Mouse (Mus musculus): ENCODE measurements around the gene Npc1l1. TPM values are rescaled to one million over a fixed set of nuclear protein-coding genes. Genes with fewer than 3 reads are reported as not detected.

Gene Npc1l1
- polyA plus RNA-seq, 1 experiment = 0.45 TPM

DNA sequence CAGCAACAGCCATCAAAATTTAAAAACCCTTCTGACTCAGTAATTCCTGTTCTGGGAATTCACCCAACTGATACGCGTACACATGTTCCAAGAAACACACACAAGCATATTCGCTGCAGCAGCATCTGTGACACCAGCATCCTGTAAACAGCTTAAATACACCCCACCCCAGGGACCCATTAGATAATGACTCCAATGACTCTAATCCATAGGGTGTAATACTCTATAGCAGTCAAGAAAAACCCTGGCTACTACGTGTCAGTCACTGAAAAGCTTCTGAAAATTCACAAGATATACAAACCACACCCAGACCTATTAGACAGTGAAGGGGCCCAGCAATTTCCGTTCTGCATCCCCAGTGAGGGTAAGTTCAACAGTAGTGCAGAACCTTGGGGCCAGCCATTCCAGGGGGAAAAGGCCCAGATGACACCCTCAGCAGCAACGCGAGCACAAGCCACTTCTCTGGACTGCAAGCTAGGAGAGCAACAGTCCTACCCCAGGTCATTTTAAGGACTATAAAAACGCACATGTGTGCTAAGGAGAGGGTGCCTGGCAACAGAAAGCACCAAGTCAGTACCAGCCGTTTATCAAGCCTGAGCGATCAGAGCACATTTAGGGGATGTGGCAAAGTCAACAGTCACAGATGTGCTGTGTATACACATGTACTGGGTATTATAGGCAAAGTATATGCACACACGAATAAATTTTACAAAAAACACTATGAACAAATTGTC is 45.6 kb downstream of the Npc1l1 start:
- TF ChIP-seq EP300 (IDR thresholded peaks at IDR 0.05; ENCODE audit: insufficient read depth, low read depth, low read length) (no peak), POLR2A (IDR thresholded peaks at IDR 0.05; ENCODE audit: insufficient read depth, low read length) (no peak), CTCF (IDR thresholded peaks at IDR 0.05; ENCODE audit: low read depth, low read length) (no peak)
- Histone ChIP-seq H3K27ac (ENCODE audit: insufficient read depth, low read length) (no peak overlapping the region), H3K27me3 (ENCODE audit: control insufficient read depth, insufficient read depth, low read length, poor library complexity, severe bottlenecking) (no peaks in the 10 kb centered on the region), H3K4me1 (ENCODE audit: control insufficient read depth, insufficient read depth, low read length) (peaks cover 6% of the 10 kb centered on the region), H3K9ac (ENCODE audit: low read depth, poor library complexity, severe bottlenecking) (no peak overlapping the region), H3K36me3 (ENCODE audit: control insufficient read depth, insufficient read depth, low read length, poor library complexity, severe bottlenecking) (no peaks in the 10 kb centered on the region), H3K4me3 (ENCODE audit: low read depth, low read length) (no peak overlapping the region), H3K9me3 (replicated peaks; ENCODE audit: control insufficient read depth, insufficient read depth, low read length, poor library complexity, severe bottlenecking) (no peaks in the 10 kb centered on the region)

GRCm38 (mm10) chr11:6183246-6183645 is 46.7 kb downstream of the Npc1l1 start:
- Histone ChIP-seq H3K36me3 (ENCODE audit: control insufficient read depth, insufficient read depth, low read length, poor library complexity, severe bottlenecking) (no peaks in the 10 kb centered on the region), H3K27ac (ENCODE audit: insufficient read depth, low read length) (no peak overlapping the region), H3K9ac (ENCODE audit: low read depth, poor library complexity, severe bottlenecking) (no peak overlapping the region), H3K27me3 (ENCODE audit: control insufficient read depth, insufficient read depth, low read length, poor library complexity, severe bottlenecking) (no peaks in the 10 kb centered on the region), H3K9me3 (replicated peaks; ENCODE audit: control insufficient read depth, insufficient read depth, low read length, poor library complexity, severe bottlenecking) (no peaks in the 10 kb centered on the region), H3K4me1 (ENCODE audit: control insufficient read depth, insufficient read depth, low read length) (peaks cover 6% of the 10 kb centered on the region), H3K4me3 (ENCODE audit: low read depth, low read length) (no peak overlapping the region)
- TF ChIP-seq EP300 (IDR thresholded peaks at IDR 0.05; ENCODE audit: insufficient read depth, low read depth, low read length) (no peak), CTCF (IDR thresholded peaks at IDR 0.05; ENCODE audit: low read depth, low read length) (no peak), POLR2A (IDR thresholded peaks at IDR 0.05; ENCODE audit: insufficient read depth, low read length) (no peak)

- TF ChIP-seq POLR2A (IDR thresholded peaks at IDR 0.05; ENCODE audit: insufficient read depth, low read length) = no peak
- peak; percentile 98 for TF ChIP-seq EP300 (IDR thresholded peaks at IDR 0.05; ENCODE audit: insufficient read depth, low read depth, low read length)
- TF ChIP-seq CTCF (IDR thresholded peaks at IDR 0.05; ENCODE audit: low read depth, low read length) = peak; percentile 21
- Histone ChIP-seq H3K4me3 (ENCODE audit: low read depth, low read length) (peak overlapping the region; percentile 45; the same call in 1 of the 2 replicates), H3K36me3 (ENCODE audit: control insufficient read depth, insufficient read depth, low read length, poor library complexity, severe bottlenecking) (no peaks in the 10 kb centered on the region), H3K27me3 (ENCODE audit: control insufficient read depth, insufficient read depth, low read length, poor library complexity, severe bottlenecking) (no peaks in the 10 kb centered on the region), H3K4me1 (ENCODE audit: control insufficient read depth, insufficient read depth, low read length) (peaks cover 2% of the 10 kb centered on the region), H3K9me3 (replicated peaks; ENCODE audit: control insufficient read depth, insufficient read depth, low read length, poor library complexity, severe bottlenecking) (no peaks in the 10 kb centered on the region), H3K27ac (ENCODE audit: insufficient read depth, low read length) (peak overlapping the region; percentile 64), H3K9ac (ENCODE audit: low read depth, poor library complexity, severe bottlenecking) (no peak overlapping the region)
Observed at GRCm38 (mm10) chr11:6180811-6181399, 49.0 kb downstream of the Npc1l1 start.

DNA sequence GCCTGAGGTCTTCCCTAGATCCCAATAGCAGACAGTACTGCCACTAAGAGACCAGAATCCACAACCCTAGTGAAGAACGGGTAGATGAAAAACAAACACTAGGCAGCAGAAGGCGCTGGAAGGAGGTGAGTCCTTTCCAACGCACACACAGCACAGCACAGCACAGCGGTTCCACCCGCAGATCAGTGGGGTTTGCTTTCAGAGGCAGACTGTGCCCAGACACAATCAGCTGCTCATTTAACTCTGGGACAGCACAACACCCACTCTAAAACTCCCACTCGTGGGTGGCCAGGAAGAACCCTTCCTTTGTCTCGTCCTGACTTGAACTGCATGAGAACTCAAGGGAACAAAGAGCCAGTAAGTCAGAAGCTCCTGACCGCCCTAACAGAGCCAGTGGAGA is 50.7 kb downstream of the Npc1l1 start:
- no peaks in the 10 kb centered on the region for H3K27me3 ChIP-seq (ENCODE audit: control insufficient read depth, insufficient read depth, low read length, poor library complexity, severe bottlenecking)
- no peaks in the 10 kb centered on the region for H3K36me3 ChIP-seq (ENCODE audit: control insufficient read depth, insufficient read depth, low read length, poor library complexity, severe bottlenecking)
- no peak overlapping the region for H3K9ac ChIP-seq (ENCODE audit: low read depth, poor library complexity, severe bottlenecking)
- H3K4me1 ChIP-seq (ENCODE audit: control insufficient read depth, insufficient read depth, low read length) = peaks cover 2% of the 10 kb centered on the region
- H3K27ac ChIP-seq (ENCODE audit: insufficient read depth, low read length) = peak overlapping the region; percentile 68
- H3K4me3 ChIP-seq (ENCODE audit: low read depth, low read length) = no peak overlapping the region; the same call in 1 of the 2 replicates
- TF ChIP-seq POLR2A (IDR thresholded peaks at IDR 0.05; ENCODE audit: insufficient read depth, low read length) (no peak), CTCF (IDR thresholded peaks at IDR 0.05; ENCODE audit: low read depth, low read length) (no peak), EP300 (IDR thresholded peaks at IDR 0.05; ENCODE audit: insufficient read depth, low read depth, low read length) (no peak)
- no peaks in the 10 kb centered on the region for H3K9me3 ChIP-seq (replicated peaks; ENCODE audit: control insufficient read depth, insufficient read depth, low read length, poor library complexity, severe bottlenecking)

GRCm38 (mm10) chr11:6178673-6179166 is 51.2 kb downstream of the Npc1l1 start:
- no peaks in the 10 kb centered on the region for H3K27me3 ChIP-seq (ENCODE audit: control insufficient read depth, insufficient read depth, low read length, poor library complexity, severe bottlenecking)
- TF ChIP-seq POLR2A (IDR thresholded peaks at IDR 0.05; ENCODE audit: insufficient read depth, low read length) (no peak), EP300 (IDR thresholded peaks at IDR 0.05; ENCODE audit: insufficient read depth, low read depth, low read length) (peak; percentile 71; the same call in 1 of the 2 replicates), CTCF (IDR thresholded peaks at IDR 0.05; ENCODE audit: low read depth, low read length) (no peak)
- H3K4me1 ChIP-seq (ENCODE audit: control insufficient read depth, insufficient read depth, low read length) = peaks cover 2% of the 10 kb centered on the region
- no peaks in the 10 kb centered on the region for H3K9me3 ChIP-seq (replicated peaks; ENCODE audit: control insufficient read depth, insufficient read depth, low read length, poor library complexity, severe bottlenecking)
- no peaks in the 10 kb centered on the region for H3K36me3 ChIP-seq (ENCODE audit: control insufficient read depth, insufficient read depth, low read length, poor library complexity, severe bottlenecking)
- peak overlapping the region; percentile 68 for H3K27ac ChIP-seq (ENCODE audit: insufficient read depth, low read length)
- no peak overlapping the region for H3K4me3 ChIP-seq (ENCODE audit: low read depth, low read length)
- H3K9ac ChIP-seq (ENCODE audit: low read depth, poor library complexity, severe bottlenecking) = peak overlapping the region; percentile 17; the same call in 1 of the 2 replicates
